In the genomic region with DNA sequence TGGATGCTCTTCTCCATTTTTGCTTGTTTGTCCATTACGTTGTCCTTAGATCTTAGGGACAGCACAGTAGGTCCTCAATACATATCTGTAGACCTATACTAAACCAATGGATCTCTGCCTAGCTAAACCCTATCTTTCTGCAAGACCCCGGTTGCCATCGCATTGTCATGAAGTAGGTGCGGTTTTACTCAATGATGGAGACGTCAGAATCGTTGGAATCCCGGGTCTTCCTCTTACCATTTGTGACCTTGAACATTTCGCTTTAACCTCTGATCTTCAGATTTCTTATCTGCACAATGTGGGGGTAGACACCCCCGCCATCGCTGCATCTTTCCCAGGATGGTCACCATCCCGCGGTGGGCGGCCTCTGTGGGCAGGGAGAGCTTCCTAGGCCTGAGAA, we compare ENCODE assay signal across 8 mouse cellular contexts. TPM values are rescaled to one million over a fixed set of nuclear protein-coding genes. Genes with fewer than 3 reads are reported as not detected.
DNase-seq lines count a peak whose midpoint lies in the region; ATAC-seq and TF ChIP-seq lines count a peak whose summit lies in the region.

No protein-coding gene starts in this region.

- TF ChIP-seq EP300 in stomach, postnatal 0 days (optimal IDR thresholded peaks at IDR 0.05), result no peak

- ATAC-seq in neural tube, embryonic 11.5 days (ENCODE audit: insufficient read depth, low FRiP score, low TSS enrichment), result no peak
- ATAC-seq in liver, embryonic 11.5 days (replicated peaks; ENCODE audit: low FRiP score), result no peak
- no peak for ATAC-seq in stomach, postnatal 0 days (ENCODE audit: low FRiP score, low TSS enrichment)

- TF ChIP-seq CTCF in cerebellum, adult 2 months (IDR thresholded peaks at IDR 0.05; ENCODE audit: borderline replicate concordance, insufficient read depth, low read depth, low read length), result no peak
- TF ChIP-seq CTCF in stomach, postnatal 0 days (IDR thresholded peaks at IDR 0.05; ENCODE audit: low read depth), result no peak

- 16% methylated on average over 13 of the region's 13 CpGs for WGBS in cerebellum, adult 2 months
- 11% methylated on average over 13 of the region's 13 CpGs for WGBS in neural tube, embryonic 11.5 days
- WGBS in liver, embryonic 11.5 days, result 11% methylated on average over 13 of the region's 13 CpGs
- WGBS in stomach, postnatal 0 days, result 13% methylated on average over 13 of the region's 13 CpGs

- no peak for DNase-seq in cerebellum, adult 2 months
- no peak for DNase-seq in cerebellum, adult 9-11 months
- DNase-seq in neural tube, embryonic 11.5 days (ENCODE audit: low spot score), result no peak
- no peak for DNase-seq in neural tube, embryonic 10.5 days (ENCODE audit: extremely low spot score, low spot score)
- DNase-seq in liver, embryonic 11.5 days (ENCODE audit: low spot score), result no peak
- DNase-seq in stomach, postnatal 0 days (ENCODE audit: low spot score), result no peak
- DNase-seq in thymus, postnatal 10 days (ENCODE audit: low spot score in 2 of 2), result no peak
- no peak for DNase-seq in layer of hippocampus, adult 18-20 months (ENCODE audit: low spot score in 2 of 2)

- no peak overlapping the region; the same call in 1 of the 2 replicates for H3K9ac ChIP-seq in neural tube, embryonic 11.5 days (ENCODE audit: low read length)
- H3K9ac ChIP-seq in liver, embryonic 11.5 days (ENCODE audit: low read depth, low read length), result no peak overlapping the region
- no peak overlapping the region for H3K9ac ChIP-seq in stomach, postnatal 0 days (ENCODE audit: low read length)

- peak overlapping the region; percentile 78 for H3K4me3 ChIP-seq in cerebellum, adult 2 months (replicated peaks; ENCODE audit: insufficient read depth, low read depth, low read length)
- peak overlapping the region; percentile 67 for H3K4me3 ChIP-seq in neural tube, embryonic 11.5 days (ENCODE audit: low read depth, low read length)
- peak overlapping the region; percentile 58 for H3K4me3 ChIP-seq in liver, embryonic 11.5 days (ENCODE audit: low read depth, low read length)
- H3K4me3 ChIP-seq in stomach, postnatal 0 days (ENCODE audit: low read depth, low read length), result peak overlapping the region; percentile 52

- no peak for TF ChIP-seq POLR2A in cerebellum, adult 2 months (IDR thresholded peaks at IDR 0.05; ENCODE audit: borderline replicate concordance, insufficient read depth, low read length)

- no peaks in the 10 kb centered on the region for H3K27me3 ChIP-seq in cerebellum, adult 2 months (ENCODE audit: control insufficient read depth, insufficient read depth, low read length)
- peaks cover 29% of the 10 kb centered on the region for H3K27me3 ChIP-seq in neural tube, embryonic 11.5 days (ENCODE audit: control insufficient read depth, insufficient read depth, low read length)
- H3K27me3 ChIP-seq in liver, embryonic 11.5 days (replicated peaks; ENCODE audit: control insufficient read depth, insufficient read depth, low read length), result peaks cover 66% of the 10 kb centered on the region
- peaks cover 24% of the 10 kb centered on the region; the same call in 1 of the 2 replicates for H3K27me3 ChIP-seq in stomach, postnatal 0 days (ENCODE audit: control insufficient read depth, insufficient read depth, low read length)

- H3K4me2 ChIP-seq in neural tube, embryonic 11.5 days (ENCODE audit: low read depth), result peak overlapping the region; percentile 98
- H3K4me2 ChIP-seq in liver, embryonic 11.5 days, result peak overlapping the region; percentile 91
- peak overlapping the region; percentile 98 for H3K4me2 ChIP-seq in stomach, postnatal 0 days (replicated peaks; ENCODE audit: low read depth)

- H3K9me3 ChIP-seq in neural tube, embryonic 11.5 days (ENCODE audit: control insufficient read depth, low read length), result no peaks in the 10 kb centered on the region
- no peaks in the 10 kb centered on the region for H3K9me3 ChIP-seq in liver, embryonic 11.5 days (ENCODE audit: control insufficient read depth, low read length)
- no peaks in the 10 kb centered on the region for H3K9me3 ChIP-seq in stomach, postnatal 0 days (ENCODE audit: control insufficient read depth, low read length)

- no peaks in the 10 kb centered on the region for H3K36me3 ChIP-seq in neural tube, embryonic 11.5 days (ENCODE audit: control insufficient read depth, insufficient read depth, low read length)
- H3K36me3 ChIP-seq in liver, embryonic 11.5 days (ENCODE audit: control insufficient read depth, insufficient read depth, low read length), result no peaks in the 10 kb centered on the region
- no peaks in the 10 kb centered on the region for H3K36me3 ChIP-seq in stomach, postnatal 0 days (ENCODE audit: control insufficient read depth, insufficient read depth, low read length)

- peaks cover 5% of the 10 kb centered on the region; the same call in 1 of the 2 replicates for H3K4me1 ChIP-seq in cerebellum, adult 2 months (ENCODE audit: control insufficient read depth, insufficient read depth, low read length)
- peaks cover 5% of the 10 kb centered on the region; the same call in 1 of the 2 replicates for H3K4me1 ChIP-seq in neural tube, embryonic 11.5 days (ENCODE audit: control insufficient read depth, insufficient read depth, low read length)
- H3K4me1 ChIP-seq in liver, embryonic 11.5 days (replicated peaks; ENCODE audit: control insufficient read depth, insufficient read depth, low read length), result peaks cover 4% of the 10 kb centered on the region; the same call in 1 of the 2 replicates
- H3K4me1 ChIP-seq in stomach, postnatal 0 days (replicated peaks; ENCODE audit: control insufficient read depth, insufficient read depth), result no peaks in the 10 kb centered on the region; the same call in 1 of the 2 replicates

- H3K27ac ChIP-seq in cerebellum, adult 2 months (ENCODE audit: insufficient read depth, low read length), result no peak overlapping the region
- no peak overlapping the region for H3K27ac ChIP-seq in neural tube, embryonic 11.5 days (ENCODE audit: low read depth, low read length)
- no peak overlapping the region for H3K27ac ChIP-seq in liver, embryonic 11.5 days (ENCODE audit: low read depth, low read length)
- H3K27ac ChIP-seq in stomach, postnatal 0 days (replicated peaks), result no peak overlapping the region

RNA-seq across cellular contexts. Expression of a gene that starts 38.7 kb away (rescaled TPM):
- 27.2 and 28.3 TPM in 2 replicates for polyA plus RNA-seq in cerebellum, adult 2 months (2012; rRNA removed)
- polyA plus RNA-seq in neural tube, embryonic 11.5 days (2014; fragmentation: Nextera tagmentation; extraction: Ambion mirVana), result 8.7 and 8.9 TPM in 2 replicates
- polyA plus RNA-seq in liver, embryonic 11.5 days (2014; fragmentation: Nextera tagmentation; extraction: Ambion mirVana), result 3.4 and 3.8 TPM in 2 replicates
- 7.6 and 8.5 TPM in 2 replicates for polyA plus RNA-seq in stomach, postnatal 0 days (2015; fragmentation: Nextera tagmentation; extraction: Ambion mirVana)
- total RNA-seq in layer of hippocampus, adult 18-20 months (2021), result 100 to 1,000 TPM; 145 to 182 TPM

RNA-seq across cellular contexts. Expression of a gene that starts 57.5 kb away (rescaled TPM):
- 5.9 and 6.0 TPM in 2 replicates for polyA plus RNA-seq in cerebellum, adult 2 months (2012; rRNA removed)
- polyA plus RNA-seq in neural tube, embryonic 11.5 days (2014; fragmentation: Nextera tagmentation; extraction: Ambion mirVana), result 0.12 TPM in 2 replicates
- polyA plus RNA-seq in liver, embryonic 11.5 days (2014; fragmentation: Nextera tagmentation; extraction: Ambion mirVana), result not detected in 2 replicates
- 0.02 and 0.07 TPM in 2 replicates for polyA plus RNA-seq in stomach, postnatal 0 days (2015; fragmentation: Nextera tagmentation; extraction: Ambion mirVana)
- 10 to 100 TPM; 27.1 to 29.1 TPM for total RNA-seq in layer of hippocampus, adult 18-20 months (2021)
